Mouse (Mus musculus): ENCODE data around the gene Ctxn1.

Ctxn1 gene

DNA sequence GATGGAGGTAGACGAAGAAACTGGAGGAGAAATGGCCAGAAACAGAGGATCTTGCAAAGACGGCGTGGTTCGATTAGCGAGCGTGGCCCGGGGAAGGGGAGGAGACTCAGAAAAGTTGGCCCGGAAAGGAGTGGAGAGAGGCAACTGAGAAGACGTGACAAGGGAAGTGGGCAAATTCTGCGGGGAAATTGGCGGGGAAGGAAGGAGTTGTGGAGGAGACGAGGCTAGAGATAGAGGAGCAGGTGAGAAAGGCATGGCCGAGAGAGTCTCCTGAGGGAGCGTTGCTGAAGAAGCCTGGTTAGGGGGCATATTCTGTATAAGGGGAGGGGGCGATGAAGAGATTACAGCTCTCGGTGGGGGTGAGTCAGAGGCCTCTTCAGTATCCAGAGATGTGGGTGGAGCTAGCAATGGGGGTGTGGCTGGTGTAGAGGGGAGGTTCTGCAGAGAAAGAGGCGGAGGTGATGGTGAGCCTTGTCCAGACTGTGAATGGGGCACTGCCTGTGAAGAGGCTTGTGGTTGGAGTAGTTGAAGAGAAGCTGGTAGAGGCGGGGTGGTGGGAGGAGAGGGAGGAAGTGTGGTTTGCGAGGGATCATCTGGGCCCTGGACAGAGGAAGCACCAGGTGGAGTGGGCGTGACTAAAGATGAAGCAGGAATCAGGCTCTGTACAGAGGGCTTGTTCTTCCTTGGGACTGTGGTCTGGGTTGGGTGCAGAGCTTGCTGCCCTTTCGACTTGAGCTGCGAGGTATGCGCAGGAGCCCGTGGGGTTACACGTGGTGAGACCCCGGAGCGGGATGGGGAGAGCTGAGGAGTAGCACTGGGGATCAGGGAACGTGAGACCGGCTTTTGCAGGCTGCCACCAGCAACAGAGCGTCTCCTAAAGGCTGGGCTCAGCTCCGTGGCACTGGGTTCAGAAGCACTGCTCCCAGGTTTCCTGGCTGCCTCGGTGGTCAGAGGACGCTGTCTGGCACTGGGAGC, 44.8 kb downstream of the Ctxn1 start:
- in situ Hi-C loops (cut with MboI): no loop called here

DNA sequence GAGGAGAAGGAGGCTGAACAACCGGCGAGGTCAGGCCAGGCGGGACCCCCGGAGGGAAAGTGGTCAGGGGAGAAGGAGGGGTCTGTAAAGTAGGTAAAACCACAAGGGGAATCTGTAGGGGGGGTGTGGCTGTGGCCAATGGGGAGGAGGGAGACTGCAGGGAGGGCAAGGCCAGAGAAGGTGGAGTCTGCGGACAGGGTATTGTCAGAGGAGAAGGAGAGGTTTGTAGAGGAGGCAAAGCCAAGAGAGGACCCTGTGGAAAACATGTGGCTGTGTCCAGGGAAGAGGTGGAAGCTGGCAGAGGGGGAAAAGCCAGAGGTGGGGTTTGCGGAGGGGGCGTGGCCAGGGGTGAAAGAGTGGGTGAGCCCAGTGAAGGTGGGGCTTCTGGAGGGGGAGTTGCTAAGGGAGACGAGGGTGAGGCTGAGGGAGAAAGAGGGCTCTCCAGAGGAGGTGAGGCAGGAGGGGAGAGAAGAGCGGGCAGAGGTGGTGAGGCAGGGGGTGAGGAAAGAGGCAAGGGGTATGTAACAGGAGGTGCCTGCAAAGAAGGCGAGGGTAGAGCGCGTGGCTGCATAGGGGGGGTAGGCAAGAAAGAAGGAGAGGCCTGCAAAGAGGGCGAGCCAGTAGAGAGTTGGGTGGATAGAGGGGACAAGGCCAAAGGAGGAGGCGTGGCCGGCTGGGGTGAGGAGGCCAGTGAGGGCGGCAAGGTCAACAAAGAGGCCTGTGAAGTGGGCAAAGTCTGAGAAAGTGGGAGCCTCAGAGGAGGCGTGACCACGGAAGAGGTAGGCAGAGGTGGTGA, 45.7 kb downstream of the Ctxn1 start:
- in situ Hi-C loops (cut with MboI): no loop called here

DNA sequence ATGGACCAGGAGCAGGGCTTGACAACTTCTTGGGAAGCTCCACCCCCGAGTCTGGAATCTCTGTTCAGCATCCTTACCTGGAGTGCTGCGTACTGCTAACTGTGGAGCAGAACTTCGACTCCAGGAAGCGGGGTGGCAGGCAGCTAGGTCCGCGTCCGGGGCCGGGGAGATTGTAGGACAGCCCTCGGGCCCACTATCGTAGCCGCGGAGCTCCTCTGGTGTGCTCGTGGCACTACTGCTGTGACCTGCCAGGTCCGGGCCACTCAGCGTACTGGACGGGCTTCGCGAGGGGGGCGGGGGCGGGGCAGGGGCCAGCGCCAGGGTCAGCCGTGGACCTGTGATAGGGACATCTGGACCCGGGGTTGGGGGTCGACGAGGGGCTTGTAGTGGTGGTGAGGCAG, 46.3 kb downstream of the Ctxn1 start:
- in situ Hi-C loops (cut with MboI): no loop called here

DNA sequence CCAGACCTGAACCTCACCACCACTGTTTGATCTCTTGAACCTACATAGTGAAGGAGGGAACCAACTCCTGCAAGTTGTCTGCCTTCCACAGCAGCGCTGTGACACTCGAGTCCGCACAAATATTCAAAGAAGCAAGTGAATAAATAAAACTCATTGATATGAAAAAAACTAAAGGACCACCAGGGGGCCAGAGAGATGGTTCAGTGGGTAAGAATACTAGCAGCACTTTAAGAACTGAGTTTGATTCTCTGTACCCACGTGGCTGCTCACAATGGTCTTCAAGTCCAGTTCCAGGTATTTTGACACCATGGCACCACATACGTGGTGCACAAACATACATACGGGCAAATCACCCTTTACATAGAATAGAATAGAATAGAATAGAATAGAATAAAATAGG, 48.0 kb downstream of the Ctxn1 start:
- in situ Hi-C loops (cut with MboI): no loop called here

Measured in mature B cell (primary cell).